Mouse (Mus musculus): ENCODE data around the gene Ank3. TPM values are rescaled to one million over a fixed set of nuclear protein-coding genes. Genes with fewer than 3 reads are reported as not detected.

The Ank3 gene
- total RNA-seq, 2 experiments from 2014 or later: 84.2 to 92.8 TPM

- no peak for DNase-seq
These were observed 613.2 kb downstream of the Ank3 start for GRCm38 (mm10) chr10:70011738-70012137.

- no peak for DNase-seq
These were observed 615.4 kb downstream of the Ank3 start for GRCm38 (mm10) chr10:70013931-70014330.

GRCm38 (mm10) chr10:70015201-70015600 is 616.6 kb downstream of the Ank3 start:
- DNase-seq: no peak

GRCm38 (mm10) chr10:70018691-70019090 is 620.1 kb downstream of the Ank3 start:
- DNase-seq: no peak

- DNase-seq: peak; percentile 78
These were observed 623.1 kb downstream of the Ank3 start for GRCm38 (mm10) chr10:70021667-70022066.

GRCm38 (mm10) chr10:70022596-70022995 is 624.0 kb downstream of the Ank3 start:
- no peak for DNase-seq

GRCm38 (mm10) chr10:70023861-70024260 is 625.3 kb downstream of the Ank3 start:
- DNase-seq: no peak

GRCm38 (mm10) chr10:70031942-70032341 is 633.4 kb downstream of the Ank3 start:
- DNase-seq: no peak

- DNase-seq: no peak
These were observed 634.4 kb downstream of the Ank3 start for GRCm38 (mm10) chr10:70032982-70033381.

- DNase-seq: no peak
These were observed 635.3 kb downstream of the Ank3 start for GRCm38 (mm10) chr10:70033856-70034255.

GRCm38 (mm10) chr10:70039871-70040291 is 641.3 kb downstream of the Ank3 start:
- peak; percentile 17 for DNase-seq

- no peak for DNase-seq
These were observed 643.0 kb downstream of the Ank3 start for GRCm38 (mm10) chr10:70041562-70041961.

- DNase-seq: no peak
These were observed 647.1 kb downstream of the Ank3 start for GRCm38 (mm10) chr10:70045722-70046121.

- no peak for DNase-seq
These were observed 651.2 kb downstream of the Ank3 start for GRCm38 (mm10) chr10:70049771-70050170.

GRCm38 (mm10) chr10:70055291-70055690 is 656.7 kb downstream of the Ank3 start:
- no peak for DNase-seq

- peak; percentile 61 for DNase-seq
These were observed 658.5 kb downstream of the Ank3 start for GRCm38 (mm10) chr10:70057064-70057463.

GRCm38 (mm10) chr10:70060021-70060688 is 661.6 kb downstream of the Ank3 start:
- no peak for DNase-seq

- no peak for DNase-seq
These were observed 662.1 kb downstream of the Ank3 start for GRCm38 (mm10) chr10:70060689-70061081.

- no peak for DNase-seq
These were observed 665.4 kb downstream of the Ank3 start for GRCm38 (mm10) chr10:70063881-70064555.

GRCm38 (mm10) chr10:70065191-70065590 is 666.6 kb downstream of the Ank3 start:
- DNase-seq: no peak

- no peak for DNase-seq
These were observed 668.1 kb downstream of the Ank3 start for GRCm38 (mm10) chr10:70066497-70067168.

- no peak for DNase-seq
These were observed 668.9 kb downstream of the Ank3 start for GRCm38 (mm10) chr10:70067169-70068115.

Measured in heart, postnatal 4 days (tissue).